Mouse (Mus musculus): ENCODE data around the gene Sparcl1. TPM values are rescaled to one million over a fixed set of nuclear protein-coding genes. Genes with fewer than 3 reads are reported as not detected.
A peak's percentile ranks its signal among the peaks of the same experiment; 100 is the strongest.

The Sparcl1 gene
- total RNA-seq, 2 experiments from 2014 or later = 24.9 to 34.7 TPM

DNA sequence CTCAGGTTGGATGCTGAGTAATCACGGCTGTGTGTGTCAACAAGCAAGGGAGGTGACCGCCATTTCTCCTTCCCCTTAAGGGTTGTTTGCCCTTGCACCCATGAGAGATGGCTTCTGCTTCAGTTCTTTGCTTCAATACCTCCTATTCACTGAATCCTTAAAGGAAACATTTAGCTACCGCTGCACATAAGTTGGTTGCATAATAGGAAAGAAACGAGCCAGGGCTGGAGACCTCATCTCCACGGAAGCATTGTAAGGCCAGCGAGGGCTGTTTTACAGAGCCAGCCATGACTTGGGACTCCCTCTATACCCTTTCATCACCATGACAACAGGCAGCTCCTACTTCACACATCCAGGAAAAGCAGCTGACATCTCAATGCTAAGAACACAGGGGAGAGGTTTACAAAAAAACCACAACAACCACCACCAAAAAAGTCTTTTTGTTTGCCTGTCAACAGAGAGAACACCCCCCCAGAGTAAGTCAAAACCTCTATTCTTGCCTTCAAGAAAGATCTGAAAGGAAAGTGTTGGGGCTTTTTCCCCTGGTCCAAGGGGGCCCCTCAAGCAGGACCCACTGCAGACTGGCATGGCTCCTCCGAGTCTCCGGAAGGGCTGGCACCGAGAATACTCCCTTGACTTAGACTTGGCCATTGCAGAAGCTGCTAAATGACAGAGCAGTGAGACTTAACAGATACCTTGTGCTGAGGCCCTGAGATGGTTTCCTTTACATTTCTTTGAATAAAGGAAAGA lies 3.2 kb downstream of the Sparcl1 start:
- no peak for DNase-seq

DNA sequence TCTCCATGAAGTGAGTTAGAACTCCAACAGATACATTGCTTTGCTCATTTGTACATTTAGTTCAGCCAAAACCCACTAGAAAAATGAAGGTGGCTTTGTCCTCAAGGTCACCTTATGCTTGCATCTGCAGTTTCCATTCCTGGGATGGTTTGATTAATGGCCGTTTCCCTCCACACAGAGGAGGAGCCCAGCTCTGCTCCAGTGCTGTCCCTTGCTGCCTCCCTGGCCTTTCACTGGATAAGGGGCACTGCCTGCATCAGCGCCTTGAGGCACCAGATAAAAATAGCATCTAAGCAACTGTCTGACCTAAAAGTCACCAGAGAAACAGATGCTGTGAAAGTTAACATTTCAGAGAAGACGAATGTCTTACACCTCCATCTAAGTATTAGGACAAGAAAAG lies 4.0 kb downstream of the Sparcl1 start:
- peak; percentile 35 to 57 for DNase-seq

DNA sequence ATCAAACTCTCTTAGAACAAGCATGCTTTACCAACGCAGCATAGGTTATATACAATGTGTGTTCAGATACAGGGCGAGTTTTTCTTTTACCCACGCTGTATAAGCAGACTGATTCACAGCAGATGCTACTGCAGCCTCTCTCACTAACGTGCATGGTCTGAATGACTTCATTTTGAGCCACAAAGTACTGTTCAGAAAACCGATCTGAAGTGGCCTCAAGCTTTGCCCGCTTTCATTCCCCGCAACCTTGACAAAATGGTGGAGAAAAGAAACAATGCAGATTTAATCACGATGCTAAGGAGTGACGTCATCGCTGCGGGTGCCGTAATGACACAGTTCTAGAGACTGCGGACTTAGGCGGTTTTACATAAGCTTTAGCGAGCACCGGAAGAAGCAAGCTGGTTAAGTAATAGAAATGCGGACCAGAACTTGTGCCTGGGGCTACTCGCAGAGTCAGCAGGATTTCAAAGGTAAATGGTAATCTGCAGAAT lies 4.6 kb downstream of the Sparcl1 start:
- DNase-seq = peak in 1 of 2 experiments; percentile 25

DNA sequence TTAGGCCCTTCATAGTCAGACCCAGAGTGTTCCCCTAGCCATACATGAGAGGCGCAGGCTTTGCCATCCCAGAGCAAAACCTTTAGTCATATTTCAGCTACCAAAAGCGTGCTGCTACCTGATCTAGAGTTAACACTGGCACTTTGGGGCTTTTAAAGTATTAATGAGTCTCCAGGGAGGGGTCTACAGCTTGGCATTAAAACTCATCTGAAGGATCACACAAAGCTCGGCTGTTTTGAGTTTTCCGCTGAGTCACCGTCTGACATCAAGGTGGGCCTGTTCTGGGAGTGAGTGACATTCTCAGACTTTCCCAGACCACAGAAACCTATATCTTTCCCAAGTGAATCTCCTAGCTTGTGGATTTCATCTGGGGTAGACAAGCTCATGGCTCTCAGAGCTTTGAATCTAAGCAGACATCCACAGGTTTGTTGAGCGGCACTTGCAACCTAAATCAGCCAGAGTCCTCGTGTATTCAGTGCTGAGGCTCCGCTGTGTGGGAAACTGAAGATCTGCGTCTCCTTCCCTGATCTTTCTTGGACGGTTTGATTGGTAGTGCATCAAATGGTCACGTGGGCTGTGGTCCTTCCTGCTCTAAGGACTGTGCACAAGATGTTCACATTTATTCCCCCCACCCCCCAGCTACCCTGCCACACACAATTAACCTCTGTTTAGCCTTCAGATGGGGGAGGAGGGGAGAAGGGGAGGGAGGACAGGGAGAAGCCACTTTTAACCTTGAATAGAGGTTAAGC lies 5.2 kb downstream of the Sparcl1 start:
- DNase-seq = no peak

DNA sequence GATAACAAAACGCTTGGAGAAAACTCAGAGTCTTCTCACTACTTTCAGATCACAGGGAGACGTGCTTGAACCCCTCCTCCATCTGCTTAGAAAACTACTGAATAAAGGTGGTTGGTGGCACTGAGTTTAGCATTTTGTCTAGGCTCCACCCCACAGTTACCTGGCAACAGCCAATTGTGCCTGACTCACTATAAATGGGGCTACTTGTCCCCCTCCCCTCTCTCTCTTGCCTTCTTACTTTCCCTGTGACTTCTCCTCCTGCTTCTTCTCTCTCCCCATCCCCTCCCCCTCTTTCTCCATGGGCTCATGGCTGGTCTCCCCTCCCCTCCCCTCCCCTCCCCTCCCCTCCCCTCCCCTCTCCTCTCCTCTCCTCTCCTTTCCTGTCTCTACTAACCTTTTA lies 9.4 kb downstream of the Sparcl1 start:
- DNase-seq = no peak

DNA sequence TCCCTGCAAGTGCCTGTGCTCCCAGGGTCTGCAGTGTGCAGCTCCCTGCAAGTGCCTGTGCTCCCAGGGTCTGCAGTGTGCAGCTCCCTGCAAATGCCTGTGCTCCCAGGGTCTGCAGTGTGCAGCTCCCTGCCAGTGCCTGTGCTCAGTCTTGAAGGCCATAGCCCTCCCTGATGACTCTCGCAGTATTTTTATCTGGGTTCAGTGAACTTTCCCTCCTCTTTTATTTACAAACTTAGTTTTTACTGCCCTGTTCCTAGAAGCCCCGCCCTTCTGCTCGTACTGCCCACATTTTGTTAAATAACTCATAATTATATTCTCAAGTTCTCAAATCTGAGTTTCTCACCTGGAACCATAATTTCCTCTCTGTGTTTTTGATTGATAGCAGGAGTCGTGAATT lies 10.4 kb downstream of the Sparcl1 start:
- no peak for DNase-seq

DNA sequence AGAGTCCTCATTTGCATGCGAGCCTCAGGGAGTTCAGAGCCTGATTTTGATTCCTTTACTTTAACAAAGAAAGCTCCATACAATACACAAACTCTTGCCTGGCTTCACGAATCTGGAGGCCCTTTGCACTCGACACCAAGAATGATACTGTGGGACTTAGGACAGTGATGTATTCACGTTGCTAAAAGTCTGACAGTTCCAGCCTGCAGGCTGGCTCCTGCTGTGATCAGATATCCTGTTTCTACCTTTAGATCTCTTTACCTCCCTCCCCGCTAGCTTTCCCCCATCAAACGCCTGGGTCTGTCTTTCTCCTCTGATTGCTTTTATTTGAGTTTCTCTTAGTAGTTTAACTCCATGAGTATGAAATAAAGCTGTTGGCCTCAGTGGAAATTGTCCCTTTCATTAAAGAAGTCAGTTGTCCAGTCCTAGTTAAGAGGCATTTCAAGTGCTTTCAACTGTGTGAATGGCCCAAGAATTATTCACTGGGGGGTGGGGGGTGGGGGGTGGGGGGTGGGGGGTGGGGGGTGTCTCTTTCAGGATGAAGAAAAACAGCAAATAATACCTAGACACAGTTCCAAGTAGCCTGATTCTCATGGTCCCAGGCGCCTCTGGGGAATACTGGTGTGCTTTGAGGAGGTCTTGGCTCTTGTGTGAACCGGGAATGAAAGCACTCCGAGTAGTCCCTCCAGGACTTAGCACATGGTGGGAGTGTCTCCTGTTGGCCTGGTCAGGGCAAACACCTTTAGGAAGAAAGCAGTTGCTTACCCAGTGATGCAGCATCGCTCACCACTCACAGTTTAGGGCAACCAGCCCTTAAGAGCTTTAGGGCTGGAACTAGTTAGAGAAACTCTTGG lies 11.6 kb downstream of the Sparcl1 start:
- DNase-seq = no peak

DNA sequence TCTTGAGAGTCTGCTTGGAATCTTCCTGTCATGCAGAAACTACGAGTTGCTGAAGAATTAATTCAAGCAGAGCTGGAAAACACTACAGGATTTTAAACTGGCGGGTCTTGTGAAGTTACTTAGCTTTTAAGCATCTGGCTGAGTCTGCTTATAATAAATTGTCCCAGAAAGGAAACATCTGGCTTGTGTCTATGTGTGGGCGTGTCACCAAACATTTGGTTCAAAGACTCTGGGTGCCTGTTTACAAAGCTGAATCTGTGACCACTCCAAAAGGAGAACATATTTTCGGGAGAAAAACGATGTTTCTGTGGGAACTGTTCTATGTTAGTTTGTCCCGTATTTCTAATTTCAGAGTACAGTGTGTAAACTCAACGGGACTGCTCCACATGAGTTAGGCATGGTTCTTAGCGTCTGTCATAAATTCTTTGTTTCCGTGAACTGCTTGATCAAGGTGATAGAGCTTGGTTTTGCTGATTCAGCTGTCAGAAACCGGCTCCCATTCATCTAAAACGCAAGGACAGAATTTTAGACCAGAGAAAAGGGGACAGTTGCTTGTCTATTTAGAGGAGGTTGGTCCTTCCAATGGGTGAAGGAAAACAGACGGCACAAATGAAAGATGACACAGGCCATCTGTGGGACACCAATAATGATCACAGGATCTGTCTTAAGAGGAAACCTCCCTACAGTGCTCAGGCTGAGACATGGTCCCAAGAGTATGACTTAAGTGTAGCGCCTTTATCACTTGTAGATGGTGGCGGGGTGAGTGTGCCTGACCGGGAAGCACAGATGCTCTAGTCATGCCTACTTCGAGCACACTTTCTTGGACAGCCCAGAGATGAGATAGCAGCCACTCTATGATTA lies 17.2 kb downstream of the Sparcl1 start:
- DNase-seq = no peak

DNA sequence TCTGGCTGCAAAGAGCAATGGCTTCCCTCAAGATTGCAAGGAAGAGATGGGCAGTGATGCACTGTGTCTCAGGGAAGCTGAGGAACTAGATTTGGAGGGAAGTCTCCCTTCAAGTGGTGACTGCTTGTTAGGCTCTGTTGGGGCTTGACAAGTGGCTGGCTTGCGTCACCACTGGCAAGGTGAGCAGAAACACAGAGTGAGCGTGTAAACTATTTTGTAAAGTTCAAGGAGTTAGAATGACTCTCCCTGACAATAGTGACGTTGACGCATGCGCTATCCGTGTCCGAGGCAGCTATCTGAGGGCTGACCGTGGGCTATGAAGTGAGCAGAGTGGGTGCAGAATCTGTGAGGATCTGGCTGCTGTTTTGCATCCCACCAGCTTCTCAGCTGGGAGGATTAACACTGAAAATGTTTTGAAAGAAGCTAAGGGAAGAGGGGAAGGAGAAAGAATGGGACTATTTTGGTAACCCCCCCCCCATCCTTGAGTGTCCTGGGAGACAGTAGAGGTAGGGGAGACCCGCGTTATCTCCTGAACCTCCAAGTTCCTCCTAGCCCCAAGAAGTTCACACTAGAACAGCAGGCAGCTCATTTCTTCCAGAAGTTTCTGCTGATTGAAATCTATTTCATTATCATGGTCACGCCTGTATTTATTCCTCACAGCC lies 18.0 kb downstream of the Sparcl1 start:
- DNase-seq = no peak

DNA sequence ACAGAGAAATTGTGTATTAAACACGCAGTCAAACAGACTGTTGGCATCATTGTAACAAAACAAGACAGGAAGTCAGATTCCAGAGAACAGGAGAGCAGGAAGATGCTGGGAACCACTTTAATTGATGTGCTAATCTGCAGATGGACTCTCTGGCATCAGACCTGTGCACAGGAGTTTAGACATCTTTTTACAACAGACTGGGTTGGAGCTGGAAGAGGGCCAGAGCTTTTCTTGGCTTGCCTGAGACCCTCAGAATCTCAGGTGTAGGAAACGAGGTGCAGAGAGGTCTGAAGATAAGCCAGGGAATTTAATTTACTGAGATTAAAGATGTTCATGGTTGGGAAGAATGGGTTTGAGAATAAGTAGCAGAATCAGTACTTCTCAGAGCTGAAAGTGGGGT lies 23.8 kb downstream of the Sparcl1 start:
- DNase-seq = no peak

DNA sequence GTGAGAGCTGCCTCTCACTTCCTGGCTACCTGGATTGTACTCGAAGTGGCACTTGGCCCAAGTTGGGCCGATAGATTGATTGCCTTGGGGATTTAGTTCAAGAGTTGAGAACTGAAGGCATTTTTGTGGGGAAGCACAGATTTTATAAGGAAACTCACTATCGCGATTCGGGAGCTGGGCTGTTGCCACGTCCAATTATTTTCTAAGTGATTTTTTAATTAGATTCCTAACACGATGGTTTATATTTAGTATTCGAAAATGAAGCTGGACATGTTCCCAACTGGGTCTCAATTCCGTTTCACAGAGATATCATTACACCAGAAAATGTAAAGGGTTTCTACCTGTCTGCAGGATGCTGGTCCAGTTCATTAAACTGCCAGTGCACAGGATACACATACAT lies 28.2 kb downstream of the Sparcl1 start:
- no peak for DNase-seq

DNA sequence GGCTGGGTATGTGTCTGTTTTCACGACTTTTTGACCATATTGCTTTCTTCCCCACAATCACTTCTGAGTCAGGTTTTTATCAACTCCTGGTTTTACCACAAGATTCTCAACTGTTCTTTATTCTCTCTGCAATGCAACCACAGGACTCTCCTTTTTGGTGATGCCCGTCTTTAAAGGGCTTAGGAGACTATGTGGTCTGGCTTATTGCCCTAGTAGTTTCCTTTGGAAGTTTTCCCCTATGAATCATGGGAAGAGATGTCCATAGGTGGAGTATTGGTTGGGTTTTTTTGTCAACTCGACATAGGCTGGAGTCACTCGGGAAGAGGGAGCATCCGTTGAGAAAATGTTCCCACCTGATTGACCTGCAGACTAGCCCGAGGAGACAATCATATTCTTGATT lies 32.8 kb downstream of the Sparcl1 start:
- no peak for DNase-seq

DNA sequence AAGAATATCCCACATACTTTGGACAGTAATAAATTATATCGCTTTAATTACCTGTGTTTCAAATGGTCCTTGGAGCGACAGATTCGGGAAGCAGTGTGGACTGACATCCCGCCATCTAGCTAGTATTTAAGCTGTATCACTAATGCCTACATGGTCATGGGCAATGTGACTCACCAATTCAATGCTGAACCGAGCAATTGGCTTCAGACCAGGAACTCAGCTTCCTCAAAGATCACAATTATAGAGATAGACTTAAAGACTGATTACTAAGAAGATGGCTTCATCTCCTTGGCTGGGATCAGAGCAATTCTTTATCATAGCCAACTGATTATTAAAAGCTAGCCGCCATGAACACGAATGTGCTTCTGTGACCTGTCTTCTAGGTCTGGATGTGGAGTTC lies 36.0 kb downstream of the Sparcl1 start, which contains the start of gene Gm17660:
Gene Gm17660 (minus strand): TSS at position 101 of the 400 bp plus-strand sequence.
- DNase-seq = no peak

DNA sequence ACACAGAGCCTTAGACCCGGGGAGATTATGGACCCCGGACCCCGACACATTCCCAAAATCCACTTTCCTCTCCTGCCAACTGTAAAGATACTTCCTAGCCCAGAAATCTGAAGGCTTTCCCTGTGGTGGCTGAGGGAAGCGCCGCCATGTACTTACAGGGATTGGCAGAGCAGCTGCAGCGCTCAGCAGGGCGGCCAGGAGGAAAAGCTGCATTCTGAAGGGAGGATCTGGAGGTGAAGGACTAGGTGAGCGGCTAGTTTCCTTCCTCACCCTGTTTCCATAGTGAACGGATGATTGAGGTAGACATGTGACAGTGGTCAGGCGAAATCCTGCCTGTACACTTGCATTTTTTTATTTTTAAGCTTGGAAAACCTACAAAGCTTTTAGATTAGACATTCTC lies 37.2 kb downstream of the Sparcl1 start:
- DNase-seq = no peak

DNA sequence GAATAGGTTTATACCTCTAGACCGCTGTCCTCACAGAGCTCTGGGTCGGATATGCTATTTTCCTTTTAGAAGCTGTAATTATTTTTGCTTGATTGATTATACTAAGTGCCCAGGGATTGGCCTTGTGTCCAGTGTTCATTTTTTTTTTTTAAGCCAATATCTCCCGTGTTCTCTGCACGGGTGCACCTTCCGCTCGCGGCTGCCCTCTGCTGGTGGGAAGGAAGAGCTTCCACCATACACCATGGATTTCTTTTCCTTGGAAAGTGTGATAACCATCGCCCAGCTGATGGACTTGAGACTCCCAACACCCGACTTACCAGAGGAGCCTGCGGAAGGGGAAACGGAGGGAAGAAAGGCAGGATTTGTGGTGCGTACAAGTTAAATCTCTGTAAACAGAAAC lies 39.1 kb downstream of the Sparcl1 start:
- DNase-seq = peak; percentile 75 to 86

DNA sequence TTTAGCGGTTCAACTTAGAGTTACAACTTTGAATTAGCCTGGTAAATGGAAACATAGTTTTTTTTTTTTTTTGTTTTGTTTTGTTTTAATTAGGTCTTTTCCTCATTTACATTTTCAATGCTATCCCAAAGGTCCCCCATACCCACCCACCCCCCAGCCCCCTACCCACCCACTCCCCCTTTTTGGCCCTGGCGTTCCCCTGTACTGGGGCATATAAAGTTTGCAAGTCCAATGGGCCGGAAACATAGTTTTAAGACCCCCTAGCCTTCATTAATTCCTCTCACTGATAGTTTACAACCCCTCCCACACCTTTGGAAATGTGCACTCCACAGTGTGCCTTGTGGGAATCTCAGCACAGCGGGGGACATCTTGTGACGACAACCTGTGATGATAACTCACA lies 39.9 kb downstream of the Sparcl1 start:
- DNase-seq = no peak

DNA sequence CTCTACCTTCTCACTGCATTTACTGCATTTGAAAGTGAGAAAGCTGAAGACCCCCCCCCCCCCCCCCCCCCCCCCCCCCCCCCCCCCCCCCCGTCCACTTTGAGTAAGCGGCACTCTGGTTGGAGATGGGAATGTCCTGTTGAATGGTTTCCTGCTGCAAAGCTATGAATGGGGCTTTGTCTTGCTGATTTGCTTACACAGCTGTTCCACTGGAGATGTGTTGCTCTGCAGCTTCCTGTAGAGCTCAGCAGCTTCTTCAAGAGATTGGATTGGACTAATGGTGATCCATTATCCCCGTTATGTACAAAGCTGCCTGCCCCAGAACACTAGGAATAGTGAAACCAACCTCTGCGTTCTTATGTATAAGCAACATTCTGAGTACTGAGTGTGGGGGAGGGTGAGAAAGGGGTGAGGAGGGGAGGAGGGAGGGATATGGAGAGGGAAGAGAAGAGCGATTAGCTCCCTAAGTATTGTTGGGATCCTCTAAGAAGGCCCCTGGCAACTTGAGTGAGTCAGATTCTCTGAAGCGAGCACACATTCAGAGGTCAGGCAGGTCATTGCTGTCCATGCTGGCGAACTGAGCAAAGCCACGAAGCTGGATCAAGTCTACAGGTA lies 41.2 kb downstream of the Sparcl1 start:
- DNase-seq = no peak

DNA sequence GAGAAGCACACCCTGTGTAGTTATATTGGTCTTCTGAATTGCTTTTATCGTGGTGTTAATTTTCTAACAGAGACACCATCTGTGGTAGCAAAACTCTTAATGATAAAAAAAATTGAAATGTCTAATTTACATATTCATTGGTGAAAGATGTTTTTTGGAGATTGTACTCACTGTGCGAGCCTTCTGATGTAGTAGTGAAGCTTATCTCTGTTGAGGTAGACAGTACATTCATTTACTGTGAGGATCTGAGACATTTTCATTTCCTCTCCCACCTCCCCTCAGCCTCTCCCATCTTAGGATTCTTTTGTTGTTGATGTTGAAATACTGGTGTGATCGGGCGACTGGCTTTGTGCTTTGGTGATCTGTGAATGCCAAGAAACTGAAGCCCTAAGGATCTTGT lies 42.5 kb downstream of the Sparcl1 start:
- DNase-seq = no peak

DNA sequence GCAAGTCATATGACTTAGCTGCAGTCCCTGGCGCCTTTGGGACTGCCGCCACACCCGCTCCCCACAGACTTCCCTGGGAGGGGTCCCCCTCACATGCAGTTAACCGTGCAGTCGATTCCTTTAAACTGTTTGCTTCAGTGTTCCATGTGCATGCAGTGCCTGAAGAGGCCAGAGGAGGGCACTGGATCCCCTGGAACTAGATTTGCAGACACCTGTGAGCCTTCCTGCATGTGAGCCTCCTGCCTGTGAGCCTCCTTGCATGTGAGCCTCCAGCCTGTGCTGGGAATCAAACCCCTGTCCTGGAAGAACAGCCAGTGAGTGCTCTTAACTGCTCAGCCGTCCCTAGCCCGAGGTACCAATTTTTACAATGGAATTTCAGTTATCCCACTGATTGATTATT lies 44.8 kb downstream of the Sparcl1 start:
- DNase-seq = peak in 1 of 2 experiments; percentile 21

DNA sequence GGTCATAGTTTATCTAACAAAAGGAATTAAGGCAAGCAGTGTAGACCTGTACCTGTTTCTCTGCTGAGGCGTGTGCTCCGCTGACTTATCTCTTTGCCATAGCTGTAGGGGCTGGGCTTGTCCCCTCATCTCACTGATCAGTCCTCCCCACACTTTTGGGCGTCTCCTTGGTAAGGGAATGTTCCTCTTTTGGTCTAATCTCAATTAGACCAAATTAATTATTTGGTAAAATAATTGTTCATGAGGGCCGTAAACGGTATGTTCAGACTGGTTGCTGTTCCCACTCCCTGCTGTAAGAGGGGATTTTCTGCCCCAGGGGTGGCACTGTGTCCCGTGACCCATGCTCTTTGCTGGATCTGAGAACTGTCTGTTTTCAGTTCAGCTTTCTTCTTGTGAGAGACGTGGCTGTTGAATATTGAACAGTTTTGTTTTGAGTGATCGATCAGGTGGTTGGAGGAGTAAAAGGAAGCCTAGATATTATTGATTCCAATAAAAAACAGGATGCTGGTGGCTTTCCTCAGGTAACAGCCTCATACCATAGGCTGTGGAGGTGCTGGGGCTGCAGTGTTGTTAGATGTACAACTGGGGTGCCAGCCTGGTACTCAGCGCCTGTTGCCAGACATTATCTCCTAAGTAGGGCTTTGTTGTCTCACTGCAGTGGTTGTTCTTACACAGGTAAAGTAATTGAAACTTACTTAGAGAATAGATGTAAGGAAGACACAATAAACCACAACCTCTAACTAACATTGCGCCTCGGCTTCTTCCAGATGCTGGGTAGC lies 50.6 kb downstream of the Sparcl1 start:
- DNase-seq = no peak
